Mouse (Mus musculus) mouse trophoblast stem cell (cell line): Measurements from ENCODE around the gene Tmod1.

Experiments
- in situ Hi-C, 2 experiments: fragments of 300-500 bp; cut with MseI, MboI; formaldehyde crosslinking; loops; 2 replicates in 1 of 2; 3 replicates in 1 of 2; pipeline ENCODE4 v1.15.1; 2025

The Tmod1 gene

DNA sequence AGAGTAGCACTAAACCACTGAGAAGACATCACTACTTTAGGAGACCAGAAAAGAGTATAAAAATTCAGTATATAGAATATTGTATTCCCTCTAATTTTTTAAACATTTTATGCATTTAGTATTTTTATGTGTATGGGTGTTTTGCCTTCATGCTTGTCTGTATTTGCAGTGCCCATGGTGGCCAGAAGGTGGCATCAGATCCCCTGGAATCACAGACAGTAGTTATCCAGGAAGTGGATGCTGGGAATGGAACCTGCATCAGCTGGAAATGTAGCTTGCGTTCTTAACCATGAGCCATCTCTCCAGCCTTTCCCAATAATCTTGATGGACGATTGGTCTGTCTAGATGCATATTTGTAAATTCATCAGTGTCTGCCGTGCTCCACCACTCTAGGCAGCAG lies 91.5 kb downstream of the Tmod1 start:
- in situ Hi-C loops: no loop called here

DNA sequence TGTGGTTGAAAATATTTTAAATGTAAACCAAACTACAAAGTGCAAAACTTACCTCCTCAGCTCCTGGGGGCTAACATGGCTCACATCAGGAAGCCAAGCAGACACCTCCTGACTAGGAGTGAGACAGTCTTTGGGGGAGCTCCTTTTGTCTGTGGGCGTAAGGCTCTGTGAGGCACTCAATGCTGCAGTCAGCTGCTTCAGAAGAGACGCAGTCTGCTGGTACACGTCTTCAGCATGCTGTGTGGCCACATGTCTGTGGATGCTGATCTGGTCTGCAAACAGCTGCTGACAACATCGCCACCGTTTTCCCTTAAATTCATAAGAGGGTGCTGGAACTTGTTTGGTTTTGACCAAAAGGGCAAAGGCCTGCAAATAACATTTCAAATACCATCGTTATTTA lies 93.1 kb downstream of the Tmod1 start:
- in situ Hi-C loops: no loop called here

DNA sequence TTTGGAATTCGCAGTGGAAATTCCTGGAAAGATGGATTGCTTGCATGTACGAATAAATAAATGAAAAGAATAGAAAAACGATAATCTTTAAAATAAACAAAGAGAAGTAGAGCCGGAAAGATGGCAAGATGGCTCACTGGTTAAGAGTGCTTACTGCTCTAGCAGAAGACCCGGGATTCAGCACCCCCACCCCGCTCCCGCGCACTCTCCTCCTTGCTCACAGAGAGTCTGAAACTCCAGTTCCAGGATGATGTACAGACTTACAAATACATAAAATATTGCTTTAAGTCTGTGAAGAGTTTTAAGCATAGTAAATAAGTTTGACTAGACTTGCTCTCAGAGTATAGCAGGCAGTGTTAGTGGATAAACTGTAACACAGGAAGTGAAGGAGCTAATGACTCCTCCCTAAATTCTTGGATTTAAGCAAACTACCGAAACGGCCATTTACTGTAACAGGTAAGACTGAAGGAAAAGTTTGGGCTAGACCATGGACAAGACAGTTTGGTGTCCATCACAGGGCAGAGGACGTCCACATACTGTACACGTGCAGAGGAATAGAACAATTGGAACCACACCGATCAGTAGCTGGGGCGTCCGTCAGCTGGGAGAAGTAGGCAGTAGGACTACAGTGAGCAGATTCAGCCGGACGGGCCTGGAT lies 99.0 kb downstream of the Tmod1 start:
- in situ Hi-C loops: no loop called here

DNA sequence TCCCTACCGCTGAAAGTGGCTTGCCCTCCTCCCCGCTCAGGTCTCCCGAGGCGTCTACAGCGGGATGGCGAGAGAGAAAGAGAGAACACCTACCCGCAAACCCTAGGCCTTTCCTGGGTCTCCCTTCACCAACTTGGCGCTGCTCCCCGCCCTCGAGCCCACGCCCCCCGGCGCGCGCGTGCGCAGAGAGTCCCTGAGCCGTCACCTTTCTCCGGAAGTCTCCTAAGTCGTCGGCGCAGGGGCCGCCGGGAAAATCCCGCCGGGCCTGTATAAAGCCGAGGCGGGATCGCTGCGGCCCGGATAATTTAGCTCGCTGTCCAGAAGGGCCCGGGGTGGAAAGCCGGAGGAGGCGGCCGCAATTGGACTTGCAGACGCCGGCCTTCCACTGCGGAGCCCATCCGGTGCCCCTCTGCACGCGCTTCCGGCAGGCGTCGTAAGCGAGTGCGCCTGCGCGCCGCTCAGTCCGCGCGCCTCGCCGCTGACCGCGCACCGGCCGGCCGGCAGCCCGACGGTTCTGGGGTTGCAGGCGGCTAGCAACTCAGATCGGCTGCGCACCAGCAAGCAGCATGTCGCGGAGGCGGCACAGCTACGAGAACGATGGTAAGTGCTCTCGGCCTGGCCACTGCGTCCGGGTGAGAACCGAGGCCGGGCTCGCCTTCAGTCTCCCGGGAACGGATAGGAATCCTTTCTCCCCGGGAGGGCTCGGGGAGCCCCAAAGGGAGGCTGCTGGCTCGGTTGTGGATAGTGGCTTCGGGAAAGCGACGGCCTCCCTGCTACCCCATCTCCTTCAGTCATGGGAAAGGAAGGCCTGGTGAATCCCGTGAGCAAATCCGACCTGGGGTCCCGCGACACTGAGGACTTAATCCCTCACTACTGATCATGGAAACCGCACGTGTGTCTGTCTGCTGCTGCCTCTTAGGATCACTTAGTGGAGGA lies 99.8 kb downstream of the Tmod1 start, which contains the start of the genes Ncbp1 and Tstd2:
Gene Ncbp1, plus strand, starts transcription at position 327 of the 936 bp plus-strand sequence.
Gene Tstd2, minus strand, starts transcription at position 408 of the 936 bp plus-strand sequence.
- in situ Hi-C loops: no loop called here

GRCm38 (mm10) chr4:46144323-46144722 lies 105.6 kb downstream of the Tmod1 start:
- in situ Hi-C loops: no loop called here

- in situ Hi-C loops: no loop called here
These were observed 108.1 kb downstream of the Tmod1 start for GRCm38 (mm10) chr4:46146881-46147280.

- in situ Hi-C loops: no loop called here
These were observed 113.3 kb downstream of the Tmod1 start for GRCm38 (mm10) chr4:46151903-46152544.

DNA sequence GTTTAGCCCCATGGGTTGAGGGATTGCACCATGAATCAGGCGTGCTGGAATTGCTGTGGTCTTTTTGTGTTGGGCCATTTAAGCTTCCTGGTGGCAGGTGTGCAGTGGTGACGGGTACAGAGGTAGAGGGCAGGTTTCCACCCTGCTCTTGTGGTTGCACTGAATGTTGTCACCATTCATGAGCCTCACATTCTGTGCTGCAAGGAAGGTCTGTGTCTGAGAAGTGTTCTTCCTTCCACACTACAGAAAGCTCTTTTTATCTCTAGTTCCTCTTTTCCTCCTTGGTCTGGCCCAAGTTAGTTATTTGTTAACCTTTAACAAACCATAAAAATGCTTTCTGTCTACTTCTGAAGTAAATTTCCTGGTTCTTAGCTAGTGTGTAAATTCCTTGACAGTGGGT lies 125.3 kb downstream of the Tmod1 start:
- in situ Hi-C loops: no loop called here
